Mouse (Mus musculus): ENCODE measurements around the gene Gxylt1.

DNA sequence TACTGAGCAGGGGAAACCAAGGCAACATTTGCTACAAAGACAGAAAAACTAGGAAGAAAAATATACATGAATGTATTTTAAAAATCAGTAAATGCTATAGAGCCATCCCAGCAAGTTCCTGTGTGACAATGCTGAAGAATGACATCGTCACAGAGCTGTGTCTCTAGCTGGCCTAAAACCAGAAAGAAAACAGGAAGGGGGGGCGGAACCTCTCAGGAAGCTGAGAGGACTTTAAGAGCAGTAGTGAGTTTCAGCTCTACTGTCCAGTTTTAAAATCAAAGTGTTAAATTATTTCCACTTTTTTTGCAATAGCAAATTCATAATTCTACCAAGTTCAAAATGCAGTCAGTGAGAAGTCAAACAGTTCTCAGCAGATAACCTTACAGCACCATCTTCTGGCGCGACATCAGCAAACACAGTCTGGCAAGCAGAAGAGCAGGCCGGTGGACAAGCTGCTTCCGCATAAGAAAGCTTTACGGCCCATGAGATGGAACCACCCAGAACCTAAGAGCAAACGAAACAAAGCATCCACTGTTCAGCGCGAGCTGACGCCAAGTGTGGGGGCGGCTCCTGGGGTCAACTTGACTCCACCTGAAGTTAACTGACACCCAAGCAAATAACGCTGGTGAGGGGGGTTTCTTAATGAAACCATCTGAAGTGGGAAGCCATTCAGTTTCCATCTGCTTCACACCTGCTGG, 23.3 kb downstream of the Gxylt1 start:
- TF ChIP-seq ZC3H11A (IDR thresholded peaks at IDR 0.05; ENCODE audit: borderline replicate concordance, low read depth, low read length), result no peak
- TF ChIP-seq CHD2 (IDR thresholded peaks at IDR 0.05; ENCODE audit: low read depth, low read length), result no peak

Data from ES-E14 (cell line).